Mouse (Mus musculus) liver, embryonic 13.5 days (tissue): ENCODE measurements around the gene Med12l. TPM values are rescaled to one million over a fixed set of nuclear protein-coding genes. Genes with fewer than 3 reads are reported as not detected.

ENCODE experiments used
- ATAC-seq: fragments of 200-750 bp; cut with Nextera tagmentation; 2 replicates; pipeline ENCODE4 v1.8.0; 2017; ENCODE audit warnings: low read depth, mild to moderate bottlenecking, moderate number of reproducible peaks, moderate library complexity
- DNase-seq: peaks from one replicate; pipeline ENCODE4 v3.0.0; 2022
- H3K27ac ChIP-seq: fragments of 300-500 bp; sonication (generic); 2 replicates; pipeline ENCODE4 v1.5.1; 2015; ENCODE audit warnings: moderate library complexity, mild to moderate bottlenecking, inconsistent platforms
- H3K27me3 ChIP-seq: fragments of 300-500 bp; sonication (generic); 2 replicates; pipeline ENCODE4 v1.6.1; 2015; ENCODE audit warnings: mild to moderate bottlenecking, inconsistent platforms
- H3K36me3 ChIP-seq: fragments of 300-500 bp; sonication (generic); 2 replicates; pipeline ENCODE4 v1.6.1; 2015; ENCODE audit warnings: mild to moderate bottlenecking, inconsistent platforms
- H3K4me1 ChIP-seq: fragments of 300-500 bp; sonication (generic); replicated peaks from 2 replicates; pipeline ENCODE4 v1.6.1; 2015; ENCODE audit warnings: inconsistent platforms
- H3K4me2 ChIP-seq: fragments of 300-500 bp; sonication (generic); 2 replicates; pipeline ENCODE4 v1.6.1; 2015; ENCODE audit warnings: inconsistent platforms, mild to moderate bottlenecking, moderate library complexity
- H3K4me3 ChIP-seq: fragments of 300-500 bp; sonication (generic); replicated peaks from 2 replicates; pipeline ENCODE4 v1.5.1; 2015; ENCODE audit warnings: mild to moderate bottlenecking, inconsistent platforms
- H3K9ac ChIP-seq: fragments of 300-500 bp; sonication (generic); 2 replicates; pipeline ENCODE4 v1.6.1; 2015; ENCODE audit warnings: mild to moderate bottlenecking, inconsistent platforms
- H3K9me3 ChIP-seq: fragments of 300-500 bp; sonication (generic); replicated peaks from 2 replicates; pipeline ENCODE4 v1.6.1; 2016; ENCODE audit warnings: inconsistent platforms
- whole genome bisulfite sequencing: fragments of 180-500 bp; shearing (Covaris S2); methylation state at CpG from one replicate; pipeline ENCODE4 v1.1.7; 2015; ENCODE audit not compliant: insufficient replicate concordance; 5-methylcytosine and 5-hydroxymethylcytosine counted together
- polyA plus RNA-seq: library from polyadenylated mRNA; unstranded; fragments of >200 nt; fragmentation: Nextera tagmentation; extraction: Ambion mirVana; gene quantifications from 2 replicates; pipeline ENCODE4 v1.2.1, GENCODE M21; 2015

Gene Med12l
- polyA plus RNA-seq, 1 experiment from 2014 or later, result 0.69 TPM

- Histone ChIP-seq H3K4me3 (peak within 1 kb of the TSS; percentile 57), H3K4me2 (peak within 1 kb of the TSS; percentile 69), H3K9ac (peak within 1 kb of the TSS; percentile 49; the same call in 1 of the 2 replicates), H3K27me3 (no peaks in the 10 kb centered on the region), H3K36me3 (no peaks in the 10 kb centered on the region), H3K27ac (no peak within 1 kb of the TSS), H3K9me3 (no peaks in the 10 kb centered on the region), H3K4me1 (no peaks in the 10 kb centered on the region)
- ATAC-seq (peak; percentile 48; the same call in 1 of the 2 replicates), DNase-seq (peak; percentile 3)
- WGBS, result 3% methylated on average over 22 of the region's 23 CpGs
These were observed 338.7 kb downstream of the Med12l start, which contains the start of gene Igsf10 for GRCm38 (mm10) chr3:59344065-59344905. TSS of gene Igsf10 (minus strand) at chr3:59344394.

DNA sequence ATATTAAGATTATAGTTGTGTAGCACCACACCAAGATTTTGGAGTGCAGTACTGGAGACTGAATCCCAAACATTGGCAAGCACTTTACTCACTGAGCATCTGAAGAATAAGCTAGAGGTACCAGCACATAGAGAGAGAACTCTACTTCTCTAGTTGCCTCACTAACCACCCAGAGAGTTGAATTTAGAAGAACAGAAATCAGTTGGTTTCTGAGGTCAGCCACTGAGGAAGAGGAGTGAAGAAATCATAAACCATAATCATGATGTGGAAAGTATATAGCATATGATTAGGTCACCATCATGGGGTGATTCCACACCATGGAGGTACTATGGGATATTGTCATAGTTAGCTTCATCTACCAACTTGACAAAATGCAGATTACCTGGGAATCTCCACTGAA lies 346.1 kb downstream of the Med12l start:
- DNase-seq (no peak), ATAC-seq (no peak)
- H3K27me3 ChIP-seq, result no peaks in the 10 kb centered on the region

GRCm38 (mm10) chr3:59354156-59354555 lies 348.5 kb downstream of the Med12l start:
- H3K27me3 ChIP-seq, result no peaks in the 10 kb centered on the region
- no peak overlapping the region for H3K27ac ChIP-seq
- 64% methylated on average over 3 of the region's 3 CpGs for WGBS
- no peak overlapping the region for H3K9ac ChIP-seq
- no peaks in the 10 kb centered on the region for H3K36me3 ChIP-seq
- no peaks in the 10 kb centered on the region for H3K4me1 ChIP-seq
- no peak for DNase-seq
- no peak overlapping the region for H3K4me3 ChIP-seq
- ATAC-seq, result no peak
- no peaks in the 10 kb centered on the region for H3K9me3 ChIP-seq
- no peak overlapping the region for H3K4me2 ChIP-seq

More for the DNA sequence above, 346.1 kb downstream of the Med12l start:
- Histone ChIP-seq H3K4me2 (no peak overlapping the region), H3K9ac (no peak overlapping the region), H3K9me3 (no peaks in the 10 kb centered on the region), H3K4me1 (no peaks in the 10 kb centered on the region), H3K36me3 (no peaks in the 10 kb centered on the region), H3K27ac (no peak overlapping the region), H3K4me3 (no peak overlapping the region)

- Histone ChIP-seq H3K27me3 (no peaks in the 10 kb centered on the region), H3K36me3 (no peaks in the 10 kb centered on the region), H3K4me1 (no peaks in the 10 kb centered on the region), H3K4me2 (no peak overlapping the region), H3K9ac (no peak overlapping the region), H3K27ac (no peak overlapping the region), H3K9me3 (no peaks in the 10 kb centered on the region), H3K4me3 (no peak overlapping the region)
- ATAC-seq (no peak), DNase-seq (no peak)
These were observed 354.5 kb downstream of the Med12l start for GRCm38 (mm10) chr3:59360102-59360501.

GRCm38 (mm10) chr3:59361895-59362294 lies 356.3 kb downstream of the Med12l start:
- DNase-seq, result no peak

More at GRCm38 (mm10) chr3:59361895-59362294, 356.3 kb downstream of the Med12l start:
- no peaks in the 10 kb centered on the region for H3K27me3 ChIP-seq
- no peaks in the 10 kb centered on the region for H3K4me1 ChIP-seq
- H3K36me3 ChIP-seq, result no peaks in the 10 kb centered on the region
- no peak overlapping the region for H3K27ac ChIP-seq
- no peak overlapping the region for H3K4me2 ChIP-seq
- H3K4me3 ChIP-seq, result no peak overlapping the region
- ATAC-seq, result no peak
- H3K9me3 ChIP-seq, result no peaks in the 10 kb centered on the region
- WGBS, result 75% methylated on average over 1 of the region's 1 CpGs
- H3K9ac ChIP-seq, result no peak overlapping the region

Other genes with a start within 250 kb of the Med12l start
- not detected in 2 replicates for gene Mindy4b-ps, start 183.5 kb upstream of the Med12l start, polyA plus RNA-seq
- gene Clrn1, start 120.5 kb upstream of the Med12l start, polyA plus RNA-seq, result not detected in 2 replicates
- gene Gpr171, start 96.0 kb downstream of the Med12l start, polyA plus RNA-seq, result 1.3 and 1.5 TPM in 2 replicates
- gene P2ry14, start 147.8 kb downstream of the Med12l start, polyA plus RNA-seq, result 2.8 and 5.0 TPM in 2 replicates
- not detected in 2 replicates for gene Gpr87, start 189.3 kb downstream of the Med12l start, polyA plus RNA-seq
- 2.2 and 2.7 TPM in 2 replicates for gene P2ry13, start 205.1 kb downstream of the Med12l start, polyA plus RNA-seq